Mouse (Mus musculus) forebrain, embryonic 10.5 days (tissue): ENCODE measurements around the gene Tas2r106. TPM values are rescaled to one million over a fixed set of nuclear protein-coding genes. Genes with fewer than 3 reads are reported as not detected.

Source experiments
- DNase-seq: peaks from one replicate; pipeline ENCODE4 v3.0.0-alpha.2; 2017; ENCODE audit warnings: low spot score; ENCODE audit errors: extremely low spot score
- H3K27ac ChIP-seq: fragments of 300-500 bp; sonication (generic); 2 replicates; pipeline ENCODE4 v1.5.1; 2016; ENCODE audit warnings: mild to moderate bottlenecking
- H3K27me3 ChIP-seq: fragments of 300-500 bp; sonication (generic); 2 replicates; pipeline ENCODE4 v1.6.1; 2016; ENCODE audit warnings: mild to moderate bottlenecking; ENCODE audit not compliant: poor library complexity, severe bottlenecking
- H3K36me3 ChIP-seq: fragments of 300-500 bp; sonication (generic); replicated peaks from 2 replicates; pipeline ENCODE4 v1.6.1; 2016; ENCODE audit warnings: mild to moderate bottlenecking, moderate library complexity
- H3K4me1 ChIP-seq: fragments of 300-500 bp; sonication (generic); 2 replicates; pipeline ENCODE4 v1.6.1; 2016
- H3K4me3 ChIP-seq: fragments of 300-500 bp; sonication (generic); 2 replicates; pipeline ENCODE4 v1.5.1; 2016; ENCODE audit warnings: mild to moderate bottlenecking, moderate library complexity
- H3K9me3 ChIP-seq: fragments of 300-500 bp; sonication (generic); 2 replicates; pipeline ENCODE4 v1.6.1; 2016; ENCODE audit warnings: mild to moderate bottlenecking, moderate library complexity
- WGBS: fragments of 180-500 bp; shearing (Covaris S2); methylation state at CpG from one replicate; pipeline ENCODE4 v1.1.7; 2016; 5-methylcytosine and 5-hydroxymethylcytosine counted together
- polyA plus RNA-seq: library from polyadenylated mRNA; unstranded; fragments of >200 nt; fragmentation: Nextera tagmentation; extraction: Ambion mirVana; gene quantifications from 2 replicates; pipeline ENCODE4 v1.2.1, GENCODE M21; 2016

The Tas2r106 gene
- polyA plus RNA-seq, result not detected in 2 replicates

- H3K36me3 ChIP-seq, result no peaks in the 10 kb centered on the region
- DNase-seq, result no peak
- no peak within 1 kb of the TSS for H3K27ac ChIP-seq
- H3K9me3 ChIP-seq, result peaks cover 10% of the 10 kb centered on the region; the same call in 1 of the 2 replicates
- H3K27me3 ChIP-seq, result no peaks in the 10 kb centered on the region
- 84% methylated on average over 3 of the region's 3 CpGs for WGBS
- no peaks in the 10 kb centered on the region for H3K4me1 ChIP-seq
- H3K4me3 ChIP-seq, result no peak within 1 kb of the TSS
These were observed at the start of gene Tas2r106 for GRCm38 (mm10) chr6:131678786-131679185. Gene Tas2r106 (minus strand): TSS chr6:131678886.

- H3K9me3 ChIP-seq, result peaks cover 11% of the 10 kb centered on the region; the same call in 1 of the 2 replicates
- DNase-seq, result no peak
- no peaks in the 10 kb centered on the region for H3K27me3 ChIP-seq
- no peak overlapping the region for H3K27ac ChIP-seq
- no peaks in the 10 kb centered on the region for H3K36me3 ChIP-seq
- H3K4me1 ChIP-seq, result no peaks in the 10 kb centered on the region
- 48% methylated on average over 7 of the region's 7 CpGs for WGBS
- no peak overlapping the region for H3K4me3 ChIP-seq
These were observed 34.1 kb upstream of the Tas2r106 start for GRCm38 (mm10) chr6:131712803-131713202.

GRCm38 (mm10) chr6:131689963-131690362 is 11.3 kb upstream of the Tas2r106 start, which contains the start of gene Tas2r114:
Gene Tas2r114 (minus strand): TSS chr6:131690063.
- Histone ChIP-seq H3K36me3 (no peaks in the 10 kb centered on the region), H3K4me3 (no peak within 1 kb of the TSS), H3K27me3 (no peaks in the 10 kb centered on the region), H3K4me1 (no peaks in the 10 kb centered on the region), H3K27ac (no peak within 1 kb of the TSS), H3K9me3 (peaks cover 17% of the 10 kb centered on the region)
- DNase-seq, result no peak

GRCm38 (mm10) chr6:131687395-131687794 is 8.7 kb upstream of the Tas2r106 start, which contains the start of gene Tas2r105:
Gene Tas2r105 (minus strand): TSS chr6:131687495.
- no peak within 1 kb of the TSS for H3K27ac ChIP-seq
- H3K9me3 ChIP-seq, result peaks cover 8% of the 10 kb centered on the region
- no peaks in the 10 kb centered on the region for H3K36me3 ChIP-seq
- no peak for DNase-seq
- no peaks in the 10 kb centered on the region for H3K4me1 ChIP-seq
- 91% methylated on average over 1 of the region's 1 CpGs for WGBS
- no peak within 1 kb of the TSS for H3K4me3 ChIP-seq
- H3K27me3 ChIP-seq, result no peaks in the 10 kb centered on the region

GRCm38 (mm10) chr6:131685644-131686043 is 7.0 kb upstream of the Tas2r106 start, which contains the start of gene Tas2r104:
Gene Tas2r104 (minus strand): TSS chr6:131685744.
- no peak within 1 kb of the TSS for H3K4me3 ChIP-seq
- no peaks in the 10 kb centered on the region for H3K27me3 ChIP-seq
- no peaks in the 10 kb centered on the region for H3K36me3 ChIP-seq
- no peak within 1 kb of the TSS for H3K27ac ChIP-seq
- WGBS, result 86% methylated on average over 1 of the region's 1 CpGs
- no peaks in the 10 kb centered on the region for H3K4me1 ChIP-seq
- DNase-seq, result no peak
- no peaks in the 10 kb centered on the region; the same call in 1 of the 2 replicates for H3K9me3 ChIP-seq

- Histone ChIP-seq H3K27ac (no peak within 1 kb of the TSS), H3K4me1 (no peaks in the 10 kb centered on the region), H3K27me3 (no peaks in the 10 kb centered on the region), H3K9me3 (peaks cover 11% of the 10 kb centered on the region; the same call in 1 of the 2 replicates), H3K4me3 (no peak within 1 kb of the TSS), H3K36me3 (no peaks in the 10 kb centered on the region)
- no peak for DNase-seq
These were observed 18.6 kb downstream of the Tas2r106 start, which contains the start of gene Tas2r107 for GRCm38 (mm10) chr6:131660049-131660448. Gene Tas2r107 (minus strand): TSS chr6:131660149.

- H3K27ac ChIP-seq, result no peak within 1 kb of the TSS
- H3K36me3 ChIP-seq, result no peaks in the 10 kb centered on the region
- 89% methylated on average over 3 of the region's 3 CpGs for WGBS
- H3K4me1 ChIP-seq, result no peaks in the 10 kb centered on the region
- DNase-seq, result no peak
- peaks cover 3% of the 10 kb centered on the region; the same call in 1 of the 2 replicates for H3K9me3 ChIP-seq
- H3K27me3 ChIP-seq, result no peaks in the 10 kb centered on the region
- H3K4me3 ChIP-seq, result no peak within 1 kb of the TSS
These were observed 47.9 kb downstream of the Tas2r106 start, which contains the start of gene Tas2r130 for GRCm38 (mm10) chr6:131630812-131631211. Gene Tas2r130 (minus strand): TSS chr6:131630912.

Other genes starting within 250 kb of the Tas2r106 start
- gene 5430401F13Rik, start 192.5 kb downstream of the Tas2r106 start, polyA plus RNA-seq, result not detected in 2 replicates
- gene Gm6619, start 192.5 kb downstream of the Tas2r106 start, polyA plus RNA-seq, result not detected in 2 replicates
- not detected in 2 replicates for gene Tas2r130, start 48.0 kb downstream of the Tas2r106 start, polyA plus RNA-seq
- gene Tas2r107, start 18.7 kb downstream of the Tas2r106 start, polyA plus RNA-seq, result not detected in 2 replicates
- not detected in 2 replicates for gene Tas2r104, start 6.9 kb upstream of the Tas2r106 start, polyA plus RNA-seq
- not detected in 2 replicates for gene Tas2r105, start 8.6 kb upstream of the Tas2r106 start, polyA plus RNA-seq
- not detected in 2 replicates for gene Tas2r114, start 11.2 kb upstream of the Tas2r106 start, polyA plus RNA-seq